Mouse (Mus musculus): ENCODE data around the gene Txndc11.

Gene Txndc11

DNA sequence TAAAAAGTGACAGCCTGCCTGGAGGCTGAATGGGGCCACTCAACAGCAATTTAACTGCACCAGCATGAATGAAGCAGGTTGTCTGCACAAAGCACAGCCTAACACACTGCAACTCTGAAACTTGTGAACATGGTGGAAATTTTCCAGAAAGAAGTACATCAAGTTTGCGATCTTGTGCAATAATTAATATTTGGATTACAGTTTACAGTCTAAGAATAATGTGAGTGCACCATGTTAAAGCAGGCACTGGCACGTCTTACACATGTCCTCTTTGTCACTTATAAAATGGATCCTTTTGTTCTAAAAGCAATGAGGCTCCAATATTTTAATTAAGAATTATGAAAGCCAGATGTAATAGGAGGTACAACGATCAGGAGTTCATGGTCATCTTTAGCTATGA is 37.1 kb downstream of the Txndc11 start:
- no peak for DNase-seq

DNA sequence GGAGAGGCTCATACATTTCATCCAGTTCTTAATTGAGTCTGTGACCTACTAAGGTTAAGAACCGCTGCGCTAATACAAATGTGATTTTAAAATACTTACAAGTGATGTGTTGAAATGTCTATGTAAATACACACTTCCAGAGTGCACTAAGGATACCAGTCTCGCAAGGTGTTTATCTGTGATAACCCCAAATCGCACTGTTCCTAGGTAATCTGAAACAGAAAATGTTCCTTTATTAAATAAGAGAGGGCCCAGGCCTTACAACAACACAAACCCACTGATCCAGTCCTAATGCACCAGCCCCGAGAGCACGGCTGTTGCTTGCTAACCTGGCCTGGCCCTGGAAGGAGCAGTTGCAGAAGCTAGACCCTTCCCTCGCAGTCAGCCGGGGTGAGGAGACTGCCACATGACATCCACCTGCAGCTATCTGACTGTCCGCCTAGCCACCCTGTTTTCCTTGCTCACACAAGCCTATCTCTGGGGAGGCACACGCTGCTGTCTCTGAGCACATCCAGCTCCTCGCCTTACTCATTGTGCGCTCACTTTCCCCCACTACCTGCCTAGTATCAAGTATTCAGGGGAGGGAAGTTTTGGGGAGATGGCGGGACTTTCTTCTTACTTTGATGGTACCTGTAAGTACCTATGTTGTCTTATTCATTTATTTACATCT is 40.6 kb downstream of the Txndc11 start:
- DNase-seq = no peak

DNA sequence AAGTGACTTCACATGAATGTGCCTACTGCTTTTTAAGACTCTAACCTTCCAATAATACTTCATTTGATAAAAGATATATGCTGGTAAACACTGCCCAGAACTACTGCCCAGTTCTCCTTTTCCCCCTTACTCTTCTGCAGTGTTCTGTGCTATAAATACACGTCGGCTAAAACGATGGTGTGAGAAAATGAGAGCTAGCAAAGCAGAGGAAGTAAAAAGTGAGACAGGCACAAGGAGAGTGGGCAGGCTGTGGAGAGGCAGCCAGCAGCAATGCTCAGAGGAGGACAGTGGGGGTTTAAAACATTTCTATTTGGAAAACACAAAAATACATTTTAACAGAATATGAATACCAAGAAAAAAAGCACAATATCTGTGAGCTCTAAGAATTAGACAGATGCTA is 41.9 kb downstream of the Txndc11 start:
- no peak for DNase-seq

DNA sequence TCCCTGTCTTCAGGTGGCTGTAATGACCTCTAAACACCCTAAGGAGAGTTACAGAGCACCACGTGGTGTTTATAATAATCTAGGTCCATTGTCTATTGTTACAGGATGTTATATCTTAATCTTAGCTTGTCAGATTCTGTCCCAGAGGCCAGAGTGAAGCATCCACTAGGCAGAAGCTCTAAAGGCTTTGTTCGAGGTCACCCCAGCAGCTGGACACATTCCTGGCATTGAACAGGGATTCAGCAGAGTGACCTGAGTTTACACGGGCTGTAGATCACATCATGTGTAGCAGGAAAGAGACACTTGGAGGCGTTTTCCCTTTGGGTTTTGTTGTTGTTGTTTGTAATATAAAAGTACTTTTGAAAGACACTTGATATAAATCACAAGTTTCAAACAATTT is 42.4 kb downstream of the Txndc11 start:
- no peak for DNase-seq

DNA sequence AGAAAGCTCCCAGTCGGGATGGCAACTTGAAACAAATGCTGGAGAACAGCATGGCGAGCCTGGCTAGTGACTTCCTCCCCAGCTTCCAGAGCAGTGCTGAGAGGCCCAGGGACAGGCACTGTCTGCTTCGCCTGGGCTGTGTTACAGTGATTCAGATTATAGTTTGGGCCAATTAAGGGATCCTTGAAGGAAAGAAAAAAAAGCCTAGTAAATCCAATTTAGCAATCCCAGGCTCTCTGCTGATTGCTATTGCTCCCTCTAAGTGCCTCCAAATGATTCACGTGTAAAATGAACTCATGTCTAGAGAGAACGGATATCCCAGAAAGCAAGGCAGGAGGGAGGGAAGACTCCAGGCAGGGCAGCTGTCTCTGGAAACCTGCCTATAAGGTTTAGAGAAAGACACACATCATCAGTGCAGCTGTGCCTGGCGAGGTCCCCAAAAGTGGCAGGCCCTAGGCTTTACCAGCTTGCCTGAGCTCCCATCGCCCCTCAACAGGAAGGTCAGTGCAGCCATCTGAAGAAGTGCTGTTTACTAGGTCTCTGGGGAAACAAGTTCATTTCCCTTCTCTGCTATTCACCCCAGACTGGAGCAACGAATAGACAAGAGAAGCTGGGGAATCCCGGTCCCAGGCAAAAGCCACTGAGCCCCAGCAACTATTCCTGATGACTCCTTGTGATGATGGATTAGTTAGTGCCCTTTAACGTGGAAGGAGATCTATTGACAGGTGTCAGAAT is 43.4 kb downstream of the Txndc11 start:
- no peak for DNase-seq

DNA sequence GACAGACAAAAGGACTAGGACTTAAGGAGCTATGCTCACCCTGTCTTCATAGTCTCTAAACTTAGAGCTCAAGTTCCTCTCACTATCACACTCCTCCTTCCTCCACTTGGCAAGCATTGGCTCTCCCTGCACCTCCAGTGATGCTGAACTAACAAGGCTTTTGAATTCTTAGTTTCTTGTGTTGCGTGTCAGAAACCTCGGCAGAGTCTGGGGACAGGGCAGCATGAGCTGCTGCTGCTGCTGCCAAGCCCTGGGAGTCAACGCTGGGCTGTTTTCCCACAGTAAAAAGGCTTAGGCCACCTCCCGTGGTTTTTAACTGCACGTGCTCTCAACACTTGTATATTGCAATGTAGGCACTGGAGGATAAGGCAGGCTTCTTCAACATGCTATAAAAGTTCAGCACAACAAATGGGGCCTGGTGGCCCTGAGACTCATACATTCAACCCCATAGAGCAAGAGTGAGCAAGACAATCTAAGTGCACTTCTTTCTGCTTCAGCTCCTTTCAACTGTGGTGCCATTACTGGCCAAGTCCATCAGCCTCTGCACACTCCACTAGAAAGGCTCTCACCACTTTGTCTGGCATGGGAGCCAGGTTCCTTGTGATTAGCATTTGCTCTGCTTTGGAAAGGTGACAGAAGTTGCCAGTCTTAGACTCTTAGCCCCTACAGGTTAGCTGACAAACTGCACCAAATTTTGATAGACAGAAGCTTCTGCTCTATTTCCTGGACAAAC is 47.4 kb downstream of the Txndc11 start:
- peak; percentile 37 for DNase-seq

DNA sequence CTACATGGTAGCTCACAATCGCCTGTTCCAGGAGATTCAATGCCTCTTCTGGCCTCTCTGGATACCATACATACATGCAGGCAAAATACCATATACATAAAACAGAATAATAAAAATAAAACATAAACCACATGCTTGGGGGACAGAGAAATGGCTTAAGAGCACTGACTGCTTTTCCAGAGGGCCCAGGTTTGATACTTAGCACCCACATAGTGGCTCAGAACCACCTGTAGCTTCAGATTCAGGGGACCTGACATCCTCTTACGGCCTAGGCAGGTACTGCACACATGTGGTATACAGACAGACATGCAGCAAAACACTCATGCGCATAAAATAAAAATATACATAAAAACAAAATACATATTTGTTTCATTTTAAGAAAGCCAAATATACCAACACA is 48.2 kb downstream of the Txndc11 start:
- no peak for DNase-seq

DNA sequence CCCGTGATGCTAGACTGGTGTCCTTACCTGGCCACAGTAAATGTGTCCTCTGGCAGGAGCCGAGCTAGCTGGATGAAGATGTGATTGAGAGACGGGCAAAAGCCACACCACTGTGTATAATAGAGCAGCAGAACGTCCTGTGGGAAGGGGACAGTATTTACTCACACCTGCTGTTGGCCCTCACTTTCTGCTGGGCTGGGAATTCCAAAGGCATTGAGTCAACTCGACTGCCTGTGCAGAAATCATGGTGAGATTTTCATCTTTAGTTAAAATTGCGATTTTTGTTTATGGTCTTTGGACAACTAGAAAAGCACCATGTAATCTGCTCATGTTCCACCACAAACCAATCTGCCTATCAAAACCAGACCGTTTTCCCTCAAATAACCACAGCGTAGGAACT is 50.3 kb downstream of the Txndc11 start:
- DNase-seq = no peak

DNA sequence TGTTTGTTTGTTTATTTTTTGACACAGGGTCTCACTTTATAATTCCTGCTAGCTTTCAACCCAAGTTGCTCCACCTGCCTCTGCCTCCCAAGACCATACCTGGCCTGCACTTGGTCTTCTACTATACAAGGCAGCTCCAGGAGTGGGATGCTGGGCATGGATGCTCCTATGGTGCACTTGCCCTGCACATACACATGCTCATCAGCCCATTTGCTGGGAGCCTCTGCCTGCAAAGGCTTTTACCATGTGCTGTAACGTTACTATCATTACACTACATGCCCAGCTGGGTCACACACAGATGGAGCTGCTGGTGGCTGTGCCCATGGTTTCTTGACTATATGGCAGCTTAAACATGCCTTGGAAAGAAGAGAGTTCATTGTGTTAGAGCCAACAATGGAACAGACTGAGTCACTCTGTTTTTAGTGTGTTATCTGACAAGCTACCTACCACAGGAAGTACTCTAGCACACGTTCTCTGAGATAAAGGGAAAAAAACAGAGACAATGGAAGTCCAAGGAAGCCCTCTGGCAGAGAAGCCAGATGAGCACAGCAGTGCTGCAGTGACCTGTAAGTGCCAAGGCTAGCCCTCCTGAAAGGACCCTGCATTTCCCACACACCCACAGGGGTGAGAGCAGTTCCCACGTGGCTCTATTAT is 56.1 kb downstream of the Txndc11 start:
- no peak for DNase-seq

DNA sequence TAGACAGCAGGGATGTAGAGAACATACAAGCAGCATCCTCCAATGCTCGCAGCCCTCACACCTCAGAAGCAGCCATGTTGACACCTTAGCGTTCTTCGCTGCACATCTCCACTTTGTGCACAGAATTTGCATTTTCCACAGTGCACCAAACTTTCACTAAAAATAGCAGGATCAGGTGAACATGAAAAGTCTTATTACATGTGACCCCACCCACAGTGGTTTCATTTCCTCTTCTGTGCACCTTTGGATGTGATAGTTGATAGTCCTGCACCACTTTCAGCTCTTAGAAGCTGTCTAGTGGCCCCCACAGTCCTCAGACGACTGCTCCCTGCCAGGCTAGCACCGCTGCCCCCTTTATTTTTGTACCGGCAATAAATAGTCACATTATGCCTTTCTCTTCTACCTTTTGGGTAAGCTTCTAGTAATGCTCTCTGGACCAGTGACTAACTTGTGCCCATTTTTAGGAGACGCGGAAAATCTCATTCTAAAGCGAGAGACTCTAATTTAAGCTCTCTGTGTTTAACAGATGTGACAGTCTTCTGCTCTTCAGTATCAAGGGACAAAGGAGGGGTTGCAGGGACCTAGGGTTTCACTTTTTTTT is 56.7 kb downstream of the Txndc11 start:
- DNase-seq = no peak

DNA sequence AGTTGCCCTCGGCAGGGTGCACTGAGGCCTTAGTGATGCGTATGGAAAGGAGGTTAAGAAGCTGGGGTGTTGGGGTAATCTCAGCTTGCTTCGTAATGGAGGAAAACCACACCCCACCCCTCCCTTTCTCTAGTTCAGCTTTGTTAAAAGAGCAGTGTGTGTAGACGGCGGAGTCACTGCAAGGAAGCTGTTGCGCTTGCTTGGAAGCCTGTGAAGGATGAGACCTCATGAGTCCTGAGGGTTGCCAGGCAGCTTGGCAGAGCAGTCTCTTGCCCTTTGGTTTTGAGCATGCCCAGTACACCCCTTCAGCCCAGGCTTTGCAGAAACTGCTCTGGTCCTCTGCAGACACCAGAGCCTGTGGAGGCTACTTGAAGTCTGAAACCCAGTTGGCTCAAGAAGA is 61.4 kb downstream of the Txndc11 start:
- peak; percentile 62 for DNase-seq

DNA sequence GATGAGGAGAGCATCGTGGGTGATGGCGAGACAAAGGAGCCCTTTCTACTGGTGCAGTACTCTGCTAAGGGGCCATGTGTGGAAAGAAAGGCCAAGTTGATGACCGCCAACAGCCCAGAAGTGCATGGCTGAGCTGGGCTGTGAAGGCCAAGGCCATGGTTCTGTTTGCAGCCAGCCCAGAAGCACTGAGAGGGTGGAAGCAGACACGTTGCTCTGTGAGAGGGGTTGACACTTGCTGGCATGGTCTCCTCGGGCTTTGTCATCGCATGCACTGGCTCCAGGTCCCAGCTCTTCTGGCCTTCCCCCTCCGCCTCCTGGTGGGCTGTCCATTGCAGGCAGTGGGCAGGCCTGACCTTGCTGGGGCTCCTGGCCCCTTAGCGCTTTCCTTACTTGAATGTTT is 62.0 kb downstream of the Txndc11 start:
- DNase-seq = peak; percentile 46

DNA sequence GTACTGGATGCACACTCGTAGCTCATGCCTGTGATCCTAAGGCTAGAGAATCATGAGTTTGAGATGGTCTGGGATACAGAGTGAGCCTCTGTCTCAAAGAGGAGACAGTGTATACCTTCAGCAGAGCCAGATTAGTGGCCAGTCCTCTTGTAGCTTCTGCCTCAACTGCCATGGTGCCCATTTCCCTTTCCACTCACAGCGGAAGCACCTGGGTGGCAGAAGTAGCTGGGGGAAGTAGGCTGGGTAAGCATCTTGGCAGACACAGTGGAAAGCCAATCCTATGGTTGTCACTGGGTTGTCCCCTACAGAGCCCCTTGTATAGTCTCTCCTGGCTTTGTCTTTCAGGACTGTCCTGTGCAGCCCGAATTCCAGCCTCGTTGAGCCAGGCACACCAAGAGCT is 62.6 kb downstream of the Txndc11 start:
- DNase-seq = no peak

DNA sequence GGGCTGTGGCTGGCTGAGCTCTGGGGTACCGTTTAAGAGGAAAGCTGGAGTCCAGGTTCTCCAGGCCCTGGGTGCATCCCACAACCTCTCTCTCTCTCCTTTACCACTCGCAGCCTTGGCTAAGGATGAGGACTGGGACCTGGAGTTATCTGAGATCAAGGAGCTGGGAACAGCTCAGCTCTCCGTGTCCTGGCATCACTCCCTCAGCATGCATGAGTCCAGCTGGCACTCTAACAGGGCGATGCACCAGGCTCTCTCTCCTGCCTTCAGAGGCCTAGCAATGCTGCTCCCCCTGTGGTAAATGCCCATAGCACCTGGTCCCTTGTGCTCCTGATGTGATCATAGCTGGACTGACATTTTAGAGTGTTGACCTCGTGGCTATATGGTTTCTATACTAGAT is 63.3 kb downstream of the Txndc11 start:
- peak; percentile 92 for DNase-seq

DNA sequence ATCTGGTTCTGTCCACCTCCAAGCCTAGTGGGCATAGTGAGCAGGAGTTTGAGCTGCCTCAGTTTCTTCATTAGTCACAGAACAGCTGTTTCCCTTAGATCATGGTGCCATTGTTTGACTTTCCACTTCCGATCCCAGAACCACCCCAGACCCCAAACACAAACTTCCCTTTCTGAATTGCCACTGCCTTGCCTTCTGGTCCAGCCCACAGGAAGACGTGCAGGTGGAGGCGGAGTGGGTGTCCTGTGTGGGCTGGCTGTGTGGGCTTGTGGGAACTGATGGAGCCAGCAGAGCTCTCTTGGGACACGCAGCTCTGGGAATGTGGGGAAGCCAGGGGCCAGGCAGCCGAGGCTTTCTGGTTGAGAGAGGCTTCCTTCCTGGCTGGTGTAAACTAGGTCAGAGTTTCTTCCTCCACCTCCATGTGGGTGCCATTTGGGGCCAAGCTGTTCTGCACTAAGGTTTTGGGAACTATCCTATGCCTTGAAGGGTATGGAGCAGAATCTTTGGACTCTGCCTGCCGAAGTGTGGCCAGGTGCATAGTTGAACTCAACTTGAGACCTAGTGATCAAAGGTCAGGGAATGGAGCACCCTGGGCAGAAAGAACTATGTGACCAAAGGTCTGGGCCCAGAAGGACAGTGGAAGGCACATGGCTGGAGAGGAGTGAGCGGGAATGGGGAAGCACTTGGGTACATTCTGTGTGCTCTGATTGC is 64.6 kb downstream of the Txndc11 start:
- peak; percentile 32 for DNase-seq

DNA sequence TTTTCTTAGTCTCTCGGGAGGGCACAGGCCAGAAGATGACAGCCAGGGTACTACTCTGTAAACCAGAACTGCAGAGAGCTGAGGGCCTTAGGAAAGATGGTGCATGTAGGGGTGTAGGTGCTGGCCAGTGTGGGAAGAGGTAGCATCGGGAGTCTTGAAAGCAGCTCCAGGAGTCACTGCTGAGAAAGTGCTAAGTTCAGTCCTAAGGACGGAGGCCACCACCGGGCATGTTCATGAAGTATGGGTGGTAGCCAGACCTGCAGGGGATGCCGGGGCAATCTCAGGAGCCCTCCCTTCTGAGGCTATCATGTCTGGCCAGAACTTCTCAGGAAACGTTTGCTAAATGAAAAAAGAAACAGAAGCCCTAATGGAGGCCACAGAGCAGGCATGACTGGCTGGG is 65.2 kb downstream of the Txndc11 start:
- no peak for DNase-seq

DNA sequence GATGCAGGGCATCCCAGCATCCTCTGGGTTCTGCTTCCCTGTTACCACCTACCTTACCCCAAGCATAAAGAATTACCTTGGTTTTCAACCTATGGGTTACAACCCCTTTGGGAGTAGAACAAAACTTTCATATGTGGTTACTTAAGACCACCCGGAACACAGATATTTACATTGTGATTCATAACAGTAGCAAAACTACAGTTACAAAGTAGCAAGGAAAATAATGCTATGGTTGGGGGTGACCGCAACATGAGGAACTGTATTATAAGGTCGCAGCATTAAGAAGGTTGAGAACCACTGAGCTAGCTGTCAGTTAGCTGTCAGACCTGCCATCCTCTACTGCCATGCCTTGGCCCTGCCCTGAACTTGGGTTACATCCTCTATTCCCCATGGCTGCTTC is 65.8 kb downstream of the Txndc11 start:
- DNase-seq = no peak

DNA sequence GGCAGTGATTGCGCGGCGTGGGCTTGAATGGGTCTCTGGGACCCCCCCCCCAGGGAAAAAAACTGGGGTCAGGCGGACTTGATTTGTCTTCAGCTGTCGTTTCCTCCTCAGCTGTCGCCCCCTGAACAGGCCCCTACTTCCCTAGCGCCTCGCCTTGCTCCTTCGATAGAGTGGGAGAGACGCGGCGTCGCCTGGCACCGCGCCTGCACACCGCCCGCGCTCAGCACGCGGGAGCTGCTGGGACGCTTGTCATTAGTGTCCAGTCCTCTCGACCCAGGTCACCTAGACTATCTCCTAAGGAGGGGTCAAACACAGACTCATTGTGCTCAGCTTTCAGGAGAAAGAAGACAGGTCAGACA is 67.6 kb downstream of the Txndc11 start:
- peak; percentile 81 for DNase-seq

DNA sequence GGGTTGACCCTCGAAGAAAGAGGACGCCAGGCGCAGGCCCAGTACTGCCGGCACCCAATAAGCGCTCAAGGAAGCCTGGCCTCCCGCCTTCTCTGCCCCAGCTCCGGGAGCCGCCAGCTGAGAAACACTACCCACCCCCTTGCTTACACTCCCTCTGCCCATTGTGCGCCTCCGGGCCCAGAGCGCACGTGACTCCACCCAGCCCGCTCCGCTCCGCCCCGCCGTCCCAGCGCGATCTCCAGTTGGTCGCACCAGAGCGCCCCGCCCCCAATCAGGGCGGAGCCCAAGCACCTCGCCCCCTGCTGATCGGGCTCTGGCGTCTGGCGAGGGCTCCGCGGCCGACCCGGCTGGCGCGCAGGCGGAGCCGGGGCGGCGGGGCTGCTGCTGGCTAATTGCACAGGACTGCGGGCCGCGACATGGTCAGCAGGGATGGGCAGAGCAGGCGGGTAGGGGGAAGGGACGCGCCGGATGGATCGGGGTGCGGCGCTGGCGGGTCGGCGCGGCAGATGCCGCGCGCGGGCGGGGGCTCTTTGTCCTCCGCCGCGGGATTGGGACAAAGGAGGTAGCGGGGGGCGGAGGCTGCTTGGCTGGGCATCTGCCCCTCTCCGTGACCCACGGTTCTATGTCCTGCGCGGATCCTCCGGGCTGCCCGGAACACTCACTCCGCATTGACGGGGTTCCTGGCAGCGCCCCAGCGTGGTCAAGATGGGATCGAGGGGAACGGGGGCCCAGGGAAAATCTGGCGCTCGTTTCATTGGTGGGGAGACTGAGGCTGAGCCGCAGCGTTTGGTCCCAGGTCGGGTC is 68.2 kb downstream of the Txndc11 start, which contains the start of gene Litaf:
Gene Litaf, minus strand, starts transcription at position 129 of the 804 bp plus-strand sequence.
- peak; percentile 97 for DNase-seq

DNA sequence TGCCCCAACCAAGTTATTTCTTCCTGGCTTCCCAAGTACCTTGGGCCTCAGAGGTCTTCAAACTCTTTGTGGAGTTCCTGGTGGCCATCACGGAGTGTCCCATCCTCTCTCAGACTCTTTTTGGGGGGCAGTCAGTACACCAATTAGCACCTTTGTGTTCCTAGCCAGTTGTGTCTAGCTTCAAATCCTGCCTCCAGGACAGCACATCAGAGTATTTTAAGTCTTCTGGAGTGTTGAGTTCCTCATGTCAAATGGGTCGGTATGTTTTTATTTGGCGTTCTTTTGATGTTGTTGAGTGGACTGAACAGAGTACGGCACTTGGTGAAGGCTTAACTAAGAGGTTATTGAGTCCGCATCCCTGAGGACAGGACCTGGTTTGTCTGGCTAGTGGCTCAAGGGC is 69.0 kb downstream of the Txndc11 start:
- DNase-seq = peak; percentile 37

DNA sequence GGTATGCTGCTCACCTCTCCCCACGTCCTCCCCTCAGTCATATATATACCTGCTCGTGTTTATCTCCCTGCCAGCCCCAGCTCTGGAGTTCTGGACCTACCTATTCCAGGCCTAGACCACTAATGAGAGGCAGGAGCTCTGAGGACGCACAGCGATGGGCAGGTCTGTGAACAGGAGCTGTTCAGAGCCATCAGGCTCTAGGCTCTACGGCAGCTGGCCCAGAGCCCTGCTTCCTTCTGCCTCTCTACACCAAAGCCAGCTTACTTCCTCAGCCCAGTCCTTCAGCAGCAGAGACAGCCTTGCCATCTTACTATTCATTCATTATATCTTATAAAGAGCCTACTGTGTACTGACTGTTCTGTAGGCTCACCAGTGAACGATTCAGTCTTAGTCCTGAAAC is 69.7 kb downstream of the Txndc11 start:
- peak; percentile 32 for DNase-seq

DNA sequence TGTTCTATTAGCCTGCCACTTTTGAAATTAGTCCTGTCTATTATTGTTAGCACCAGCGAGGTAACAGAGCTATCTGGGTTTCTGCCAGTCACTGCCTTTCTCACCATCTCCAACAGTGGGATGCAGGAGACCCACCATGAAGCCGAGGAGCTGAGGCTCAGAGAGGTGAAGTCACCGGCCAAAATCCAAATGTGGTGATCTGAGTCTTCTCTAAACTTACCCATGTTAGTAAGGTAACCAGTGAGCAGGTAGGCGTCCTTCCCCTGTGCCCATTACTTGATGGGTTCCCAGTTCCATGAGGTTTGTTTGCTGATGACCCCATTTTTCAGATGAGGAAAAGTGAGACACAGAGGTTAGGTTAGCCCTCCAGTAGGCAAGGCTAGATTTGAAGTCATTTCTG is 70.1 kb downstream of the Txndc11 start:
- DNase-seq = peak; percentile 28
